Mouse (Mus musculus) lung, adult 18-20 months (tissue): Measurements from ENCODE around the gene Nacc1.

Source experiments
- DNase-seq, 2 experiments: peaks; one replicate each; pipeline ENCODE4 v3.0.0; 2022; ENCODE audit warnings: mixed read lengths in 2 of 2

Nacc1 gene

DNA sequence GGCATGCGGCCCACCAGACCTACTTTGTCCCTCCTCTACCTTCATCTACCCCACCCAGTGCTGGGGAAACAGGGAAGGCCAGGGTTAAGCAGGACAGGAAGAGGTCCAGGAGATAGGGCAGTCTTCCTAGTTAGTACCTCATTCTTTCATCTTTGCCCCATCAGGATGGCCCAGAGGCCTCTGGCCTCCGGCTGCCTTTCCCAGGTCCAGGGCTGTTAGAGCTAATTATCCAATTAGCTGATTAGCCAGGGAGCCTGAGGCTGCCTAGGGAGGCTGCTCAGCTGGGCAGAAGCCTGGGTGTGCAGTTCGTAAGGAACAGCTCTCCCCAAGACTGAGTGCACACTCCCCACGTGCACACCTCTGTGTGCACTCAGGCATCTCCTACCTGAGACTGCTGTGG, 25.7 kb upstream of the Nacc1 start:
- no peak for DNase-seq

DNA sequence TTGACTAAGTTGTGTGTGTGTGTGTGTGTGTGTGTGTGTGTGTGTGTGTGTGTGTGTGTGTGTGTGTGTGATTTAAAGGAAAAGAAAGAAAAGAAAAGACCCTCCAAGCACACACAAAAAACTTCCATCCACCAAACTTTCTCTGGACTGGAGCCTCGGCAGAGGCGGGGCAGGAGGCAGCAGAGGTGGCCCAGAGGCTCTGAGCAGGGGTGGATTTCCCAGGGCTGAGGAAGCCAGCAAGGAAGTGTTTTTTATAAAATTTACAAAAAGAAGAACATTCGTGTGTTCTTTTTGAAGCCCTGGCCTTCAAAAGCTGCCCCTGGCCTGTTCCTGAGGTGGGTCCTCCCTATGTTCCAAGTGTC, 25.1 kb upstream of the Nacc1 start:
- no peak for DNase-seq

DNA sequence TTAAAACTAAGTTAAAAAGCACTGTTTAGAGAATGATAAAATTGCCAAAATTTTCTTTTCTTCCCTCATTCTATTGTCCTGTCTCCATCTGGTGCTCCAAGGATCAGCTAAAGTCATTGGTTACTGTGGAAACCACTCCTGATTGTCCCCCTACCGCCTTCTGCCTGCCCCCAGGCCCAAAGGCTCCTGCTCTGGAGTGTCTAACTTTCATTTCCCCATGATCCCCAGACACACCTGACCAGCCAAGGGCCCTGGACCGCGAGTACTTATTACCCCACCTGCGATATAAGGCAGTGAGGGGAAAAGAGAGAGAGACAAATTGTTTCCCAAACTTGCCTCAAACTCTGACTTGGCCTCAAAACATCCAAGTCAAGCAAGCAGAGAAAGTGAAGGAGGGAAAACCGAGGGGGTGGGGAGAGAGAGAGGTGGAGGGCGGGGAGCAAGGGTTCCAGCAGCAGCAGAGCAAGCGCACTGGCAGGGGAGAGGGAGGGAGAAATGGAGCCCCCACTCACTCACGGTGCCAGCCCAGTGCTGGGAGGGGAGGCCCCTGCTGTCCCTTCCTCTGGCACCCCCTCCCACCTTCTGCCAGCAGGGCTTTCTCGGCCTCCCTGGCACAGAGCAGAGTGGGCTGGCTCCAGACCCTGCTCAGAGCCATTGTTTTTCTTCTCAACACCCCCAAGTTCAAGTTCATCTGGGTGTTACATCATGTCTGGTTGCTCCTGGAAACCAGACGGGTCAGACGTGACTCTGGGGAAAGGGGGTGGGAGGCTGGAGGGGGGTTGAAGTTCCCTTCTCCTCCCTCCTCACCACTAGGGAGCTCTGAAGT, 24.5 kb upstream of the Nacc1 start:
- peak; percentile 57 to 74 for DNase-seq

DNA sequence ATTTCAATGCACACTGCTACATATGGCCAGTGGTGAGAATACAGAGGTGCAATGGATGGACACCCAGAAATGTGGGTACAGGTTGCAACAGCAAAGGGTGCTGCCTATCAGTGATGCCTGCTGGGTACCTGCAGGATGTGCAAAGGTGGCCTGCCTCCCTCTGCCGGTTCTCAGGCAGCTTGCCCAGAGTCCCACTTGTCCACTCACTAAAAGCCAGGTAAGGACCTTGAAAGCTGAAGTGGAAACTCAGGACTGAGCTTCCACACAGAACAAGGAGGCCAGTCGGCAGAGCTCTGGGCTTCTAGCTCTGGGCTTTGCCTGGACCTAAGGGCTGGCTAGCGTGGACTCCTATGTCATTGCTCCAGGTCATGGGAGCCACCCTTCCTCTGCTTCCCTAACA, 23.6 kb upstream of the Nacc1 start:
- DNase-seq = peak in 1 of 2 experiments; percentile 69

DNA sequence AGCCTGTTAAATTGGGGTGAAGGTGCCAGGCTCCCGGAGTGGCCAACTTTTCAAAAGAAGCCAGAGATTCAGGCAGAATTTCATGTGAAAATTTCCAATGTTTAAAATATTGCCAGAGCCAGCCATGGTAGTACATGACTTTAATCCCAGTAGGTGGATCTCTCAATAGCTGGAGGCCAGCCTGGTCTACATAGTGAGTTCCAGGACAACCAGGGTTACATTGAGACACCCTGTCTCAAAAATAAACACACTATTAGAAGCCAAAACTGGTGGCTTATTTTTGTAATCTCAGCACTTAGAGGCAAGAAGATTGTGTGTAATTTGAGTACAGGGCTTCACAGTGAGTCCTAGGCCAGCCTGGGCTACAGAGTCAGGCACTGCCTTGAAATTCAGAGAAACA, 22.3 kb upstream of the Nacc1 start:
- no peak for DNase-seq

DNA sequence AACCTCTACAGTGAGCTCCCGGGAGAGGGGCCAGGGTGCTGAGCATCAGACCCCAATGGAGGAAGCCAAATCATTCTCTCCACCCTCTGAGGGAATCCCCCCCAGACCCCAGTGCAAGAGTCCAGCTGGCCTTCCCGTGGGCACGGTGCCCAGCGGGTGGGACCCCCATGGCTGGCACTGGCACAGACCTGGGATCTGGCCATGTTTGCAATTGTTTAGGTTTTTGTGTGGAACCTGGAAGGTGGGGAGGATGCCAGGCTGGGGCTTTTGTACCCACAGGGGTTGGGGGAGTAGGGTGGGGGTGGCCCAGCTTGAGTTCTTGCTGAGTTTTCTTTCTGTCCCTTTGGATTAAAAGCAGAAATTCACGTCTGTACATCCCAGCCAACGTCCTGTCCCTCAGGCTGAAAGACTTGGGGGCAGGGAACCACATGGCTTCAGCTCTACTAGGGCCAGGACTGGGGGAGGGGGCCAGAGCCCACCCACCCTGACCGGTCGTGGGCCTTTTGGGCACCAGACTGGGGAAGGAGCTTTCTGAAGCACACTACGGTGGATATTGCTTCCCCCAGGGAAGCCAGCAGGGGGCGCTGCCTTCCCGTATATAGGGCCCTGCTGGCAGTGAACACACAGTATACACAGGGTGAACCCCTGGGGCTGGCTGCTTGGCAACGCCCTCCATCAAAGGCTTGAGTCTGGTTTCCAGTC, 21.3 kb upstream of the Nacc1 start:
- peak; percentile 85 to 90 for DNase-seq

DNA sequence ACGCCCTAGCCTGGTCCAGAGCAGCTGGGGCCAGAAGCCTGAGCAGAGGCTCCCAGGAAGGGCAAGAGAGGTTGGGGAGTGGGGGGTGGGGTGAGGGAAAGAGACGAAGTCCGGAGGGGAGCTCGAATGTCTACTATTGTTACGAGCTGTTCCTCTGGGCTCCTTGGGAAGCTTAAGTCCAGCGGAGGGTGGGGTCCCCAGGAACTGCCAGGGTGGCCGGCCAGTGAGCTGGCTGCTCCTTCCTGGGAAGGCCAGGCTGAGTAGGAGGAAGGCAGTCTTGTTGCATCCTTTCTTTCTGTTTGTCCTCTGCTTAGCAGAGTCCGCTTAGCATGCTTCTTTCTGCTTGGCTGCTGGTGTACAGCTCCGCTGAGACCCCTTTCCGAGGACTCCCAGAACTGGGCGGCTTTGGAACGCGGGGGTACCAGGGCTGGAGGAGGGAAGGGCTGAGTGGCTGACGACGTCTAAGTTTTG, 20.4 kb upstream of the Nacc1 start:
- DNase-seq = peak in 1 of 2 experiments; percentile 71

DNA sequence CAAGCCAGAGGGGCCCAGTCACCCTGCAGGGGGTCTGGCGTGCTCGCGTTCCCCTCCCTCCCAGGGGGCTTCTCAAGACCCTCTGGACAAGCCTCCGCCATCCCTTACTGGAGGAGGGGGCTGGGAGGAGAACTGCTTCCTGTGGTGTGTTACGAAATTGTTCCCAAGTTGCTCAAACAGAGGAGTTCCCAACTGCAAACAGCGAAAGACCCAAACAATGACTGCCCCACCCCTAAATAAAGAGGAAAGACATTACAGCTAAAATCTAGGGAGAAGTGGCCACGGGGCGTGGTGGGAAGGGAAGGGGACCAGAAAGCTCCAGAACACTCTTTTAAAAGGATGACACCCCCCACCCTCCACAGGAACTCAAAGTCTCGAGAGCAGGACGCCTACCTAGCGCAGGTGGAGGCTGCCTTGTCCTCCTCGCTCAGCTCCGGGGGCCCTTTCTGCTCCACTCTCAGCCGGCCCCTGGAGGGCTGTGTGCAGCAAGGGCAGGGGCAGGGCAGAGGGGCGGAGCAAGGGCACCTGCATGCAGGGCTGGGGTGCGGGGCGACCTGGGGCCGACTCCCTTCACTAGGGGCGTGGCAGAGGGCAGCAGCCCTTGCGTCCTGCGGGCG, 19.7 kb upstream of the Nacc1 start:
- peak; percentile 90 to 93 for DNase-seq

DNA sequence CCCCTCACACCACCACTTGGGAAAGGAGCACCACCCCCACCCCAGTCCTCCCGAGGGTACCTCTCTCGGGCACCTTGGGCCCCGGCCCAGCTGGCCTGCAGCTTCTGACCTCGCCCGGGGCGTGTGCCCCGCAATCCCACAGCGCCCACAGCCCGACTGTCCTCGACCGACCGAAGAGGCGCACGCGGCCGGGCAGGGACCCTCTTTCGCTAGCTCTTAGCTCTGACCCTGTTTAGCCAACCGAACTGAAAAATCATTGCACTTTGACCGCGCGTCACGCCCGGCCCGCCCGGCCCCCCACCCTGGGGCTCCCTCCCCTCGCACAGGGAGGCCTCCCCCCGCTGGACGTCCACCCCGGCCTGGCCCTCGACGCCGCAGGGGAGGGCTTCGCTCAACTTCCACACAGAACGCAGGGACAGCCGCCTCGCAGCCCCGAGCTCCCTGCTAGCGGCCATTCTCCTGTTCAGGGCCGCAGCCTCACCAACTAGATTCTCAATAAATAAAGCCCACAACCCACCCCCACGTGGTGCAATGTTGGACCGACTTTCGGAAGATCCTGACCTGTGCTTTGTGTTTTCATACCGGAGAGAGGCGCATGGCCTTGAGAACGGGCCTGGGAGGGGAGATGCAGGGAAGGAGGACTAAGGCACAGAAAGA, 19.1 kb upstream of the Nacc1 start:
- peak; percentile 69 to 70 for DNase-seq

DNA sequence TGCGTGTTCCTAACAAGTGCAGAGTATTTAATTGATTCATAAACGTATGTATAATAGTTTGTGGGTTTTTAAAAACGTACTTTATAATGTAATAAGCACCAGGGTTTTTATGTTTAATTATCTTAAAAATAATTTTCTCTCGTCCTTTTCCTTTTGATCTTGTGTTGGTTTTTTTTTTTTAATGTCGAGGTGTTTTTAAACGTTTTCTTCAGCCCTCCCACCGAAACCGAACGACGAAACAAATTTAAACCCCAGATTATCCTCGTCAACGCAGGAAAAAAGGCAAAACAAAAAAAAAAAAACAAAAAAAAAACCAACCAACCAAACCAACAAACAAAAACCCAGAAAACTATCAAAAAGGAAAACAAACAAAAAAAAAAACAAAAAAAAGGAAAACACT, 18.3 kb upstream of the Nacc1 start:
- DNase-seq = no peak

DNA sequence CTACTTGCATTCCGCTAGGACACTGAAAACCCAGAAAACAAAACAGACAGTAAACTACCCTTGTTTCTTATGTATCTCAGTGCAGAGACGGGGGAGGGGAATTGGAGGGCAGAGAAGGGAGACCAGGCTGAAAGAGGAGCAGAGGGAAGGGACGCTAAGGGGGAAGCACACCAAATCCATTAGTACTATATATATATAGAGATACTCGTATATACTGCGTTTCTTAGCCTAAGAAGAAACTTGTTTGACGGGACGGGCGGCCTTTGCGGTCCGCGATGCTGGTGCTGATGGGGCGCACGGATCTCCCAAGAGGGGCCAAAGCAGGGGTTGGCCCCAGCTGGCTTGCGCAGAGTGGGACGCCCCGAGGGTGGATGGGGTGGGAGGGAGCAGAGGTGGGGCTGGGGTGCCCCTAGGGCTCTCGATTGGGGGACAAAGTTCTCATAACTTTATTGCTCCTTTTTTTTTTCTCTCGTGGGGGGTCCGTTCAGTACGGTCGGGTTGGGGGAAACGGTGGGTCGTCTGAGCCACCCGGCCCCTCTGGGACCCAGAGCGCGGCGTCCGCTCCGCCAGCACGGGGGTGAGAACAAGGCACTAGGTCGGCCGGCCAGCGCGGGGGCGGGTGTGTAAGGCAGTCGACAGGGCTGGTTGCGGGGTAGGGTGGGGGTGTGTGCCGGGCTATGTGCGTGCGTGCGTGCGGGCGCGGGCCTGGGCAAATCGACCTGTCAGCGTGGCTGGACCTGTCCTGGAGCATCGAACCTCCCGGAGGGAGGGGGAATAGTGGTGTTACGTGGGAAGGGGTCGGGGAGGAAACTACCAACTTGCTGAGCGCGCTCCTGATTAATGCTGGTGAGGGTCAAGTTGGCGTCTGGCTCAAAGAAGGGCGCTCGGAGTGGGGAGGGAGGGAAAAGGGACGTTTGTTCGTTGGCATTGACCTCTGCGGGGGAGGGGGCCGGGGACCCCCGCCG, 17.5 kb upstream of the Nacc1 start:
- peak; percentile 53 to 55 for DNase-seq

DNA sequence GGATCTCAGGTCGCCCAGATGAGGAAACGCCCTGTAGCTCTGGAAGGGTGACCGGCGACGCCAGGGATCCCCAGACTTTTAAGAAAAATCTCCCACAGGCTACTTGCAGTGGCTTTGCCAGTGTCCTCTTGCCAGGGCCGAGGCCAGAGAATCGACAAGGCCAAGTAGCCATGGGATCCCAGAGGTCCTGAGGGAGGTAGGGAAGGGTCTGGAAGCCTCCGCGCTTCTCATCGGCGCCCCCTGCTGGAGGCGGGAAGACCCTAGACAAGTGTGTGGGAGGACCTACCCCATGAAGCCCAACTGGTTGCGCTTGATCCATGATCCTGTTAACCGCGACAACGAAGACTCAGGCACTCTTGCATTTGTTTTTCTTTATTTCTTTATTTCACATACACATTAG, 16.7 kb upstream of the Nacc1 start:
- DNase-seq = peak; percentile 85 to 89

DNA sequence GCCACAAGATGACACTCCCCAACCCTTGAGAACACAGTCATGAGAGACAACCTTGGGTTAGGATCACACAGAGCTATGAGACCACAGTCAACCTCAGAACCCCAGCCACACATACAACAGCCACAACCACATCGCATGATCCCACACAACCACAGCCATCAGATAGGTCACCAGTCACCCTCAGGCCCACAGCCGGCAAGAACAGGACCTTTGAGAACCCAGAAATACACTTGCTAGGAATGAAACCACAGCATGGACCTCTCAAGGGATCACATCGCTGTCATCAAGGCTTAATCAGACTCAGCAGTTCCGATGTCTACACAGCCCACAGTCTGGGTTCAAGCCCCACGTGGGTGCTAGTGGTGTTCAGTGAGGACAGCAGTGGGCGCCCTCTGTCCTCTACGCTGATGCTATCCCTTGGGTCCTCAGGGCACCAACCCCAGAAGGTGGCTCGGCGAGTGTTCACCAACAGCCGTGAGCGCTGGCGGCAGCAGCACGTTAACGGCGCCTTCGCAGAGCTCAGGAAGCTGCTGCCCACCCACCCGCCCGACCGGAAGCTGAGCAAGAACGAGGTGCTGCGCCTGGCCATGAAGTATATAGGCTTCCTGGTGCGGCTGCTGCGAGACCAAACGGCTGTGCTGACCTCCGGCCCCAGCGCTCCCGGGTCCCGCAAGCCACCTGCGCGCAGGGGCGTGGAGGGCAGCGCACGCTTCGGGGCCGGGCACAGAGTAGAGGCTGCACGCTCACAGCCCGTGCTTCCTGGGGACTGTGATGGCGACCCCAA, 16.0 kb upstream of the Nacc1 start:
- DNase-seq = peak in 1 of 2 experiments; percentile 22

DNA sequence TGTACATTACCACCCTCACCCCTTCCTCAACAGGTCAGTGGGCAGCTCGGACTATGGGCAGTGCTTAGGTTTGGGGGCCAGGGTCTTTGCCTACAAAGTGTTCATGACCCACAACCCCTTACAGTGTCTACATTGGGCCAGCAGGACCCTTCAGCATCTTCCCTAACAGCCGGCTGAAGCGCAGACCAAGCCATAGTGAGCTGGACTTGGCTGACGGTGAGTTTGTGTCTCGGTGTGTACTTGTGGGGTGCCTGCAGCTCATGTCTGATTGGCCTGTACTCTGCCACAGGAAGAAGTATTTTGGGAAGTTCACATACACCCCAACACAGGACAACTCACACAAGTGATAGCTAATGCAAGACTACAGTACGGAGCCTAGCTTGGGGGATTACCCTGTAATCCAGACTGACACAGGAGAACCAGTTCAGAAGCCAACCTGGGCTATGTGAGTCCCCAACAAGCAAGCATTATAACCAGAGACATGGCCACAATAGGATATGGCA, 15.4 kb upstream of the Nacc1 start:
- peak in 1 of 2 experiments; percentile 11 for DNase-seq

DNA sequence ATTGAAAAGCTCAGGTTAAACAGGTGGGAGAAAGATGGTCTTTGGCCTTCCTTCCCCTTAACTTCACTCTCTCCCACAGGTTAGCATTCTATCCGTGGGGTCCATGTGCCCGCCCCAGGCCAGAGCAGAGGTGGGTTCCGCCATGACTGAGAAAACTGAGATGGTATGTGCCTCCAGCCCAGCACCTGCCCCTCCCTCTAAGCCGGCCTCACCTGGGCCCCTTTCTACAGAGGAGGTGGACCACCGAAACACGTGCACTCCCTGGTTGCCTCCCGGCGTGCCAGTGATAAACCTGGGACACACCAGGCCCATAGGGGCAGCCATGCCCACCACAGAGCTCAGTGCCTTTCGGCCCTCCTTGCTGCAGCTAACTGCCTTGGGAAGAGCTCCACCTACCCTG, 14.9 kb upstream of the Nacc1 start:
- DNase-seq = no peak

DNA sequence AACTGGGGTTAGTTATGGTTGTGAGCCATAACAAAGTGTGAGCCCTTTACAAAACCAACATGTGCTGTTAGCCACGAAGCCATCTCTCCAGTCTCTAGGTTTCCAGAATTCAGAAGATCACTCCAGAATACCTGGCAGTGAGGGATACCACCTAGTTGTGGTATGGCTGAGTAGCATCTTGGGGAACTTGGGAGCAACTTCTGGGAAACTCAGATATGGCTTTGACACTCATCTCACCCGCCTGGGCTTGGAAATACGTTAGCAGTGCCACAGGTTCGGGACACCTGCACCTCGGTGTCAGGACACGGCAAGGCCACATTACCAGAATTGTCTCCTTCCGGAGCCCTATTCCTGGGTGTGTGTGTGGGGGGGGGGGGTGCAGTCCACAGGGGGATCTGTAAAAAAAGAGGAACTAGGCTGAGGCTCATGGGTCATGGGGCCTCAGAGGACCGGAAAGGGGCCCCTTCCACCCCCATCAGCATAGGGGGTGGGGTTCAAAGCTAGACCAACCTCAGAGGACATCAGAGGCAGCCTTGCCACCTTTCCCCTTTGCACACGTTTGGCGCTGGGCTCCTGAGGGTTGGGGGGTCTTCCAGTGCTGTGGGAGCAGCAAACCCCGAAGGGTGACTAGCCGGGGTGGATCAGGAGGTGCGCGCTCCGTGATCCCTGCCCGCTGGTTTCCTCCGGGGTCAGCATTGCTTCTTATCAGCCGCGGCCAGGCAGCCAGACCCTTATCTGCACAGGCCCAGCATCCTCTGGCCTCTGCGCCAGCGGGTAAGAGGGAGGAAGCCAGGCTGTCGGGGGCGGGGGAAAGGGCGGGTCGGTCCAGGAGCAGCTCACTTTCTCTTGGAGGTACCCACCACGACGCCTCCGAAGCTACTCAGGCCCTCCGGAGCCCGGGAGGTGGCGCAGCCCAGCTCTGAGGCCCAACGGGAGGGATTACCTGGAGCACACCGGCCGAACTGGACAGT, 13.6 kb upstream of the Nacc1 start, which contains the start of gene Lyl1:
TSS of gene Lyl1 (plus strand) at position 517 of the 971 bp plus-strand sequence.
- DNase-seq = peak; percentile 88 to 90

DNA sequence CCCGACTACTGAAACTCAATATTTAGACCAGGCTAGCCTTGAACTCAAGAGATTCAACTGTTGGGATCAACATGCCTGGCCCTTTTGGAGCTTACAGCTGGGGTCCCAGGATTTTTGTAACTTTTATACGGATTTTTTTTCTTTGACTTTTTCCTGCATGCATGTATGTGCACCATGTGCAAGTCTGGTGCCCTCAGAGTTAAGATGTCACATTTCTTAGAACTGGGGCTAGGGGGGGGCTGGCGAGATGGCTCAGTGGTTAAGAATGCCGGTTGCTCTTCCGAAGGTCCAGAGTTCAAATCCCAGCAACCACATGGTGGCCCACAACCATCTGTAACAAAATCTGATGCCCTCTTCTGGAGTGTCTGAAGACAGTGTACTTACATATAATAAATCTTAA, 12.9 kb upstream of the Nacc1 start:
- DNase-seq = no peak

DNA sequence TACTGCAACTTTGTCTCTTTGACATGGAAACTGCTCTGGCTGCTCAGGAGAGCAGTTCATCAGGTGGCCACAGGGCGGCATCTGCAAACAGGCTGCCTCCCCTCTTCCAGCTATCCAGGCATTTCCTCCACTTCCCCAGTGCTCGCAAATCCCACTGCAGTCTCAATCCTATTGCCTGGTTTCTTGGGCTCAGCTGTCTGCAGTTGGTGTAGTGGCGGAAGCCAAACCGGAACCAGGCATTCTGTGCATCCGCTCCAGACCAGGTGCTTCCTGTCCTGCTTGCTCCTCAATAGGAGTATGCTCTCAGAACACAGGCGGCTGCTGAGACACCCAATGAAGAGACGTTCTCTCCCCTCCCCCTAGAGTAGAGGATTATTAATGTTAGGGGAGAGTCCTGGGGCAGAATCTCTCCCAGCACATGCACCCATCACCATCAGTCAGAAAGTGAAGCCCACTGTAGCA, 12.2 kb upstream of the Nacc1 start:
- DNase-seq = peak; percentile 76 to 77

DNA sequence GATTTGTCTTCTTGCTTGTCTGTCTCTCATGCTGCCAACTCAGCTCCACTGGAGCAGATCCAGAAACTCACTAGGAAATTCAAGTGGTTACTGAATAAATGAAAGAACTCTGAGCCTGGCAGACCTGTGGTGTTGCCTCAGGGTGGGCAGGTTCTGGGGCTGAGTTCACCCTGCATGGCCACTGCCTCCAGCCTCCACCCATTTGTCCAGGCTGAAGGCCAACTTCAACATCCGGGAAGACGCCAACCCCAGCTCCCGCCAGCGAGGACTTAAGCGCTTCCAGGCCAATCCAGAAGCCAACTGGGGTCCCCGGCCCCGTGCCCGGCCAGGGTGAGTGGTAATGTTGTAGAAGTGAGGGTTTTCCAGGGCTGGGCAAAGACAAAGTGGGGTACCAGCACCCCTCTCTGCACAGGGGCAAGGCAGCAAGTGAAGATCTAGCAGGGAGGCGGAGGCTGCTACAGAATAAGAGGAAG, 11.3 kb upstream of the Nacc1 start:
- peak; percentile 88 to 92 for DNase-seq
